Mouse (Mus musculus): ENCODE measurements at regions not wholly inside any gene's neighbourhood (a gene's known extent, or its start where the extent isn't known, plus 50 kb on each side); places are given as distances from the start of the nearest gene placed in this dataset.

- H3K4me3 ChIP-seq (replicated peaks; ENCODE audit: low read length) = no peak overlapping the region
Observed at GRCm38 (mm10) chr8:92165306-92165705, 192.1 kb upstream of the Irx5 start.

GRCm38 (mm10) chr8:92164496-92164895 is 192.9 kb upstream of the Irx5 start:
- H3K36me3 ChIP-seq (ENCODE audit: insufficient read depth, low read length) = no peaks in the 10 kb centered on the region
- H3K4me3 ChIP-seq (replicated peaks; ENCODE audit: low read length) = no peak overlapping the region
- no peaks in the 10 kb centered on the region for H3K27me3 ChIP-seq (ENCODE audit: insufficient read depth, low read length)
- H3K9me3 ChIP-seq (ENCODE audit: low read length) = peaks cover 5% of the 10 kb centered on the region
- no peak for TF ChIP-seq CTCF (conservative IDR thresholded peaks at IDR 0.05; ENCODE audit: low read length)
- TF ChIP-seq NANOG (IDR thresholded peaks at IDR 0.05; ENCODE audit: borderline replicate concordance, low read length) = no peak
- TF ChIP-seq POU5F1 (IDR thresholded peaks at IDR 0.05; ENCODE audit: borderline replicate concordance, low read length) = no peak
- no peaks in the 10 kb centered on the region for H3K4me1 ChIP-seq (replicated peaks; ENCODE audit: low read depth, low read length)

More at GRCm38 (mm10) chr8:92165306-92165705, 192.1 kb upstream of the Irx5 start:
- Histone ChIP-seq H3K4me1 (replicated peaks; ENCODE audit: low read depth, low read length) (no peaks in the 10 kb centered on the region), H3K27me3 (ENCODE audit: insufficient read depth, low read length) (no peaks in the 10 kb centered on the region), H3K9me3 (ENCODE audit: low read length) (peaks cover 5% of the 10 kb centered on the region), H3K36me3 (ENCODE audit: insufficient read depth, low read length) (no peaks in the 10 kb centered on the region)
- TF ChIP-seq NANOG (IDR thresholded peaks at IDR 0.05; ENCODE audit: borderline replicate concordance, low read length) (no peak), POU5F1 (IDR thresholded peaks at IDR 0.05; ENCODE audit: borderline replicate concordance, low read length) (no peak), CTCF (conservative IDR thresholded peaks at IDR 0.05; ENCODE audit: low read length) (no peak)

GRCm38 (mm10) chr8:92161002-92161401 is 196.4 kb upstream of the Irx5 start:
- peaks cover 17% of the 10 kb centered on the region for H3K9me3 ChIP-seq (ENCODE audit: low read length)
- H3K27me3 ChIP-seq (ENCODE audit: insufficient read depth, low read length) = no peaks in the 10 kb centered on the region
- no peaks in the 10 kb centered on the region for H3K36me3 ChIP-seq (ENCODE audit: insufficient read depth, low read length)
- H3K4me1 ChIP-seq (replicated peaks; ENCODE audit: low read depth, low read length) = no peaks in the 10 kb centered on the region
- H3K4me3 ChIP-seq (replicated peaks; ENCODE audit: low read length) = no peak overlapping the region
- TF ChIP-seq POU5F1 (IDR thresholded peaks at IDR 0.05; ENCODE audit: borderline replicate concordance, low read length) = no peak
- no peak for TF ChIP-seq NANOG (IDR thresholded peaks at IDR 0.05; ENCODE audit: borderline replicate concordance, low read length)
- TF ChIP-seq CTCF (conservative IDR thresholded peaks at IDR 0.05; ENCODE audit: low read length) = no peak

- no peaks in the 10 kb centered on the region for H3K4me1 ChIP-seq (replicated peaks; ENCODE audit: low read depth, low read length)
- H3K36me3 ChIP-seq (ENCODE audit: insufficient read depth, low read length) = no peaks in the 10 kb centered on the region
- H3K9me3 ChIP-seq (ENCODE audit: low read length) = peaks cover 17% of the 10 kb centered on the region
- no peak overlapping the region for H3K4me3 ChIP-seq (replicated peaks; ENCODE audit: low read length)
- H3K27me3 ChIP-seq (ENCODE audit: insufficient read depth, low read length) = 0 out of 2 replicates have a peak, but pooled peaks cover 4% of the 10 kb centered on the region
- no peak for TF ChIP-seq POU5F1 (IDR thresholded peaks at IDR 0.05; ENCODE audit: borderline replicate concordance, low read length)
Observed at GRCm38 (mm10) chr8:92158219-92158618, 199.2 kb upstream of the Irx5 start.

- H3K36me3 ChIP-seq (ENCODE audit: insufficient read depth, low read length) = no peaks in the 10 kb centered on the region
- 0 out of 2 replicates have a peak, but pooled peaks cover 7% of the 10 kb centered on the region for H3K27me3 ChIP-seq (ENCODE audit: insufficient read depth, low read length)
- no peak for TF ChIP-seq NANOG (IDR thresholded peaks at IDR 0.05; ENCODE audit: borderline replicate concordance, low read length)
- TF ChIP-seq CTCF (conservative IDR thresholded peaks at IDR 0.05; ENCODE audit: low read length) = no peak
- no peaks in the 10 kb centered on the region for H3K4me1 ChIP-seq (replicated peaks; ENCODE audit: low read depth, low read length)
- H3K9me3 ChIP-seq (ENCODE audit: low read length) = no peaks in the 10 kb centered on the region
- H3K4me3 ChIP-seq (replicated peaks; ENCODE audit: low read length) = no peak overlapping the region
Observed at GRCm38 (mm10) chr8:92152478-92152877, 204.9 kb upstream of the Irx5 start.

GRCm38 (mm10) chr8:92147672-92148071 is 209.8 kb upstream of the Irx5 start:
- H3K4me3 ChIP-seq (replicated peaks; ENCODE audit: low read length) = no peak overlapping the region
- 0 out of 2 replicates have a peak, but pooled peaks cover 3% of the 10 kb centered on the region for H3K27me3 ChIP-seq (ENCODE audit: insufficient read depth, low read length)
- no peaks in the 10 kb centered on the region for H3K4me1 ChIP-seq (replicated peaks; ENCODE audit: low read depth, low read length)
- 0 out of 2 replicates have a peak, but pooled peaks cover 2% of the 10 kb centered on the region for H3K9me3 ChIP-seq (ENCODE audit: low read length)
- TF ChIP-seq CTCF (conservative IDR thresholded peaks at IDR 0.05; ENCODE audit: low read length) = no peak
- TF ChIP-seq NANOG (IDR thresholded peaks at IDR 0.05; ENCODE audit: borderline replicate concordance, low read length) = no peak
- TF ChIP-seq POU5F1 (IDR thresholded peaks at IDR 0.05; ENCODE audit: borderline replicate concordance, low read length) = no peak
- H3K36me3 ChIP-seq (ENCODE audit: insufficient read depth, low read length) = no peaks in the 10 kb centered on the region

GRCm38 (mm10) chr8:92137091-92137882 is 220.1 kb upstream of the Irx5 start:
- peaks cover 5% of the 10 kb centered on the region; the same call in 1 of the 2 replicates for H3K27me3 ChIP-seq (ENCODE audit: insufficient read depth, low read length)
- H3K4me1 ChIP-seq (replicated peaks; ENCODE audit: low read depth, low read length) = peaks cover 45% of the 10 kb centered on the region
- no peak overlapping the region for H3K4me3 ChIP-seq (replicated peaks; ENCODE audit: low read length)
- no peaks in the 10 kb centered on the region for H3K36me3 ChIP-seq (ENCODE audit: insufficient read depth, low read length)
- no peak for TF ChIP-seq NANOG (IDR thresholded peaks at IDR 0.05; ENCODE audit: borderline replicate concordance, low read length)
- TF ChIP-seq POU5F1 (IDR thresholded peaks at IDR 0.05; ENCODE audit: borderline replicate concordance, low read length) = no peak
- TF ChIP-seq CTCF (conservative IDR thresholded peaks at IDR 0.05; ENCODE audit: low read length) = no peak
- no peaks in the 10 kb centered on the region for H3K9me3 ChIP-seq (ENCODE audit: low read length)

GRCm38 (mm10) chr8:92136413-92136812 is 221.0 kb upstream of the Irx5 start:
- Histone ChIP-seq H3K36me3 (ENCODE audit: insufficient read depth, low read length) (no peaks in the 10 kb centered on the region), H3K4me3 (replicated peaks; ENCODE audit: low read length) (no peak overlapping the region), H3K9me3 (ENCODE audit: low read length) (no peaks in the 10 kb centered on the region), H3K27me3 (ENCODE audit: insufficient read depth, low read length) (peaks cover 9% of the 10 kb centered on the region; the same call in 1 of the 2 replicates), H3K4me1 (replicated peaks; ENCODE audit: low read depth, low read length) (peaks cover 54% of the 10 kb centered on the region)
- no peak for TF ChIP-seq NANOG (IDR thresholded peaks at IDR 0.05; ENCODE audit: borderline replicate concordance, low read length)
- TF ChIP-seq POU5F1 (IDR thresholded peaks at IDR 0.05; ENCODE audit: borderline replicate concordance, low read length) = no peak
- no peak for TF ChIP-seq CTCF (conservative IDR thresholded peaks at IDR 0.05; ENCODE audit: low read length)

Measured in E14TG2a.4 (cell line).